Mouse (Mus musculus): ENCODE results near the gene Kctd4. TPM values are rescaled to one million over a fixed set of nuclear protein-coding genes. Genes with fewer than 3 reads are reported as not detected.

Gene Kctd4
- polyA plus RNA-seq, 1 experiment: not detected

DNA sequence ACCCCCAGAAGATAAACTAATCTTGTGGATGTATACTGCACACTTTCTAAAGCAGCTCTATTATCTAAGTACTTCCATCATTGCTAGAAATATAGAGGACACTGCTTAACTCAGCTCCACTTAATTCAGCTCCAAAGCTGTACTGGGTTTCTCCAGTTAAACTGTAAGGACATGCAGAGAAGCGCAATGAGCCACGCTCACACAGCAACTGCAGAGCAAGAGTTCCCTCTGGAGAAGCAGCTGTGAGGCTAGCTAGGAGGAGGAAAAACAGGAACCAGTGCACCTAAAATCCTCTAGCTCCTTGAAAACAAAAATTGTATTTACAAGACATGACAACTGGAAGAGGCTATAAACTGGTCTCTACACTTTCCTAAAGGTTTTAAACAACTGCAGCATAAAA is 29.1 kb downstream of the Kctd4 start:
- no peaks in the 10 kb centered on the region; the same call in 1 of the 2 replicates for H3K4me1 ChIP-seq (ENCODE audit: control insufficient read depth)
- peaks cover 5% of the 10 kb centered on the region for H3K36me3 ChIP-seq (ENCODE audit: control insufficient read depth)
- TF ChIP-seq TAL1 (IDR thresholded peaks at IDR 0.05; ENCODE audit: low read length) (no peak), GATA1 (IDR thresholded peaks at IDR 0.05; ENCODE audit: low read length) (no peak)
- H3K9me3 ChIP-seq (ENCODE audit: control insufficient read depth, low read length): no peaks in the 10 kb centered on the region
- H3K4me3 ChIP-seq (replicated peaks): no peak overlapping the region
- no peaks in the 10 kb centered on the region for H3K27me3 ChIP-seq (ENCODE audit: control insufficient read depth)

DNA sequence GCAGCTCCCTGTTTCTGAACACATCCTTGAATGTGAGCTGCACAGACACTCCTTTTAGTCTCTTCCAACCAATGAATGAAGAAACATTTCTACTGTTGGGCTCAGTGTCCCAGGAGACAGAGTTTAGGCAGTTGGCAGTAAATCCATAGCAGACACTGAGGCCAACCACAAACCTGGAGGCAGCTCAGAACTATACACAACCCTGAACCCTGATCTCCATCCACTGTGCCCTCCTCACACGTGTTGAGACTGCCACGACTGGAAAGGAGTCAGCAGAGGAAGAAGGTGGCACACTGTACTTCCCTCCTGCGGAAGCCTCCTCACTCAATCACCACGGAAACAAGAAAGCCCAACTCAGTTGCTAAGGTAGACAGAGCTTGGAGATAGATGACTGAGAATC is 30.3 kb downstream of the Kctd4 start:
- Histone ChIP-seq H3K4me3 (replicated peaks) (no peak overlapping the region), H3K36me3 (ENCODE audit: control insufficient read depth) (peaks cover 9% of the 10 kb centered on the region), H3K4me1 (ENCODE audit: control insufficient read depth) (no peaks in the 10 kb centered on the region; the same call in 1 of the 2 replicates), H3K9me3 (ENCODE audit: control insufficient read depth, low read length) (no peaks in the 10 kb centered on the region), H3K27me3 (ENCODE audit: control insufficient read depth) (no peaks in the 10 kb centered on the region)
- no peak for TF ChIP-seq TAL1 (IDR thresholded peaks at IDR 0.05; ENCODE audit: low read length)
- no peak for TF ChIP-seq GATA1 (IDR thresholded peaks at IDR 0.05; ENCODE audit: low read length)

DNA sequence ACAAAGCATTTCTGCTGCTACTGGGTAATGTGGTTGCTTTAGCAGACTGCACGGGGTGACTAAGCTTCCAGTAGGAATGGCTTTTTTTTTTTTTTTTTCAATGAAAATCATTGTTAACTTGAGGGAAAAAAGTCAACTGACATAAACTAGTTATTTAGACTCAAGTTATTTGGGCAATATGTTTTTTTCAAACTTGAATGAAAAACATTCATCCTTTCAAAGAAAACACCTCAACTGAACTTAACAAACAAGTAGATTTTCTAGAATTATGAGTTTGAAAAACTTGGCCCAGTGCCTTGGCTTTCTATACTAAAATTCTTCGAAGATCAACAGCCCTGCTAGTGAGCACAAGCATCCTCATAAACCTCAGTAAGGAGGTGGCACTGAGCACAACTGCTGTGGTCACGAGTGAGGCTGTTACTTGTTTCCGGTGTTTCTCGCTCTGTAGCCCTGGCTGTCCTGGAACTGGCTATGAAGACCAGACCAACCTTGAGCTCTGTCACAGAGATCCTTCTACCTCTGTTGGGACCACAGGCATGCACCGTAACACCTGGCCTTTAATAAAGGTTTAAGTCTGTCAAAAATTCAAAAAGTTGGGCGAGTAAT is 32.2 kb downstream of the Kctd4 start:
- TF ChIP-seq GATA1 (IDR thresholded peaks at IDR 0.05; ENCODE audit: low read length) (no peak), TAL1 (IDR thresholded peaks at IDR 0.05; ENCODE audit: low read length) (no peak)
- no peaks in the 10 kb centered on the region for H3K9me3 ChIP-seq (ENCODE audit: control insufficient read depth, low read length)
- H3K36me3 ChIP-seq (ENCODE audit: control insufficient read depth): peaks cover 9% of the 10 kb centered on the region
- no peak overlapping the region for H3K4me3 ChIP-seq (replicated peaks)
- H3K27me3 ChIP-seq (ENCODE audit: control insufficient read depth): no peaks in the 10 kb centered on the region
- H3K4me1 ChIP-seq (ENCODE audit: control insufficient read depth): no peaks in the 10 kb centered on the region; the same call in 1 of the 2 replicates

DNA sequence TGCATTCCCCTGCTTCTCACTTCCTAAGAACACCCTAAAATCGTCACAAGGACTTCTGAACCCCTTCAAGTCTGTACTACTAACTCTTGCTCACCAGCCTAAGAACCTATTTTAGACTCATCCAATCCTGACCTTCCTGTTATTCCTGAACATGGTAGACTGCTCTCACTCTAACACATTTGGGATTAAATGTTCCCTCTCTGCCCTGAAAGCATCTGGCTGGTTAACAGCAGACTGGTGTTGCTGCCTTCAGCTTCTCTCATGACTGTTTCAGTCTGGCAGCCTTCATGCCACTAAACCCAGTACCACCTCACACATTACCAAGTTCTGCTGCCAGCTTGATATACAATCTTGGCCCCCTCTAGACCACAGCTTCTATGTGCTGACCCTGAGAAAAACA is 34.4 kb downstream of the Kctd4 start:
- TF ChIP-seq GATA1 (IDR thresholded peaks at IDR 0.05; ENCODE audit: low read length) (no peak), TAL1 (IDR thresholded peaks at IDR 0.05; ENCODE audit: low read length) (no peak)
- H3K4me3 ChIP-seq (replicated peaks): no peak overlapping the region
- no peaks in the 10 kb centered on the region for H3K9me3 ChIP-seq (ENCODE audit: control insufficient read depth, low read length)
- no peaks in the 10 kb centered on the region for H3K4me1 ChIP-seq (ENCODE audit: control insufficient read depth)
- H3K27me3 ChIP-seq (ENCODE audit: control insufficient read depth): no peaks in the 10 kb centered on the region
- peaks cover 22% of the 10 kb centered on the region for H3K36me3 ChIP-seq (ENCODE audit: control insufficient read depth)

DNA sequence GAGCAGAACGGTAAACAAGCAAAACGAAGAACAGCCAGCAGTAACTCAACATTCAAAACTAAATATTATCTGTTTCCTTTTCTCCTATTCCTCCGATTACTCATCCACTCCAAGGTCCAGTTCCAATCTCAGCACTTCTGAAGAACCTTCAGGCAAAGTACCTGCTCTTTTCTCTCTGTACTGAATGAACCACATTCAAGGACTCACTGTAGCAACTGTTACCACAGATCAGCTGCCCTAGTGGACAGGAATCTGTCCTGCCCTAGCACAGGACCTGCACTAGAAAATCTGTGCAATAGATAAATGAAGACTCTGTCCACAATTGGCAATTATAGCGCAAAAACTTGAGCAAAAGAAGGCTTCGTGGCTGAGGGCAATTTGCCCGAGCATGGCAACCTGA is 36.1 kb downstream of the Kctd4 start:
- TF ChIP-seq GATA1 (IDR thresholded peaks at IDR 0.05; ENCODE audit: low read length): no peak
- no peak for TF ChIP-seq TAL1 (IDR thresholded peaks at IDR 0.05; ENCODE audit: low read length)
- Histone ChIP-seq H3K4me3 (replicated peaks) (no peak overlapping the region), H3K36me3 (ENCODE audit: control insufficient read depth) (peaks cover 28% of the 10 kb centered on the region), H3K4me1 (ENCODE audit: control insufficient read depth) (no peaks in the 10 kb centered on the region), H3K9me3 (ENCODE audit: control insufficient read depth, low read length) (no peaks in the 10 kb centered on the region), H3K27me3 (ENCODE audit: control insufficient read depth) (no peaks in the 10 kb centered on the region)

DNA sequence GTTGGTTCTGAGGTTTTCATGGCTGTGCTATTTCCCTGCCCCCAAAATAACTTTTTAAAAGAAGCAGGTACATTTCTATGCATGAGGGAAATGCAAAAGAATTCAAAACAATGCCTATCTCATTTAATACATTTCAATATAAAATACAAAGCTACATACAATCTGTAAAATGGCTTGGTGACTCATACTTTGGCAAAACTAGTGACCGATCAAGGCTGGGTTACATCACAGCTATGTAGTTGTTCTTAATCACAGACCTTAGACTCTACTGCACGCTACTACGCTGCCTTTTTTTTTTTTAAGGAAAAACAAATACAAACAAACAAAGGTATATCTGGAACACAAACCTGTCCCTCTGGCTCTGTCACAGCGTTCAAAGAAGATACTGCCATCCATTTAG is 37.6 kb downstream of the Kctd4 start:
- no peak for TF ChIP-seq TAL1 (IDR thresholded peaks at IDR 0.05; ENCODE audit: low read length)
- TF ChIP-seq GATA1 (IDR thresholded peaks at IDR 0.05; ENCODE audit: low read length): no peak

DNA sequence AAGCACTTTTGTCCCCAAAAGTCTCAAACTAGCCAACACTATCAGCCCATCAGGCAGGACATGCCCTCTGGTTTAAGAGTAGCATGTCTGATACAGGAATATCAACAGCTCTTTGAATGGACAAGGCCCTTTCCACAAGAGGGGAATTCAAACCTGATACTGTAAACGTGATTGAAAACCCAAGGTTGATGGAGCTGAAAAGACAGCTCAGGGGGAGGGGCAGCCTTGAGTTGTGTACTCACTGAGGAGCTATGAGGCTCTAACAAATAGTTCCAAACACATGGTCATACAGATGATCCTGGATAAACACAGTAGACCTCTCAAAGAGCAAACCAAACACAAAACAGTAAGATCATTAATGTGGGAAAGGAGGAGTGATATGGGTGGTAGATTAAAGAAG is 43.3 kb downstream of the Kctd4 start:
- TF ChIP-seq GATA1 (IDR thresholded peaks at IDR 0.05; ENCODE audit: low read length) (no peak), TAL1 (IDR thresholded peaks at IDR 0.05; ENCODE audit: low read length) (no peak)
- H3K9me3 ChIP-seq (ENCODE audit: control insufficient read depth, low read length): no peaks in the 10 kb centered on the region
- H3K27me3 ChIP-seq (ENCODE audit: control insufficient read depth): no peaks in the 10 kb centered on the region
- peaks cover 2% of the 10 kb centered on the region for H3K4me1 ChIP-seq (ENCODE audit: control insufficient read depth)
- H3K36me3 ChIP-seq (ENCODE audit: control insufficient read depth): peaks cover 30% of the 10 kb centered on the region
- no peak overlapping the region for H3K4me3 ChIP-seq (replicated peaks)

More for the DNA sequence above, 37.6 kb downstream of the Kctd4 start:
- Histone ChIP-seq H3K9me3 (ENCODE audit: control insufficient read depth, low read length) (no peaks in the 10 kb centered on the region), H3K27me3 (ENCODE audit: control insufficient read depth) (no peaks in the 10 kb centered on the region), H3K4me1 (ENCODE audit: control insufficient read depth) (no peaks in the 10 kb centered on the region), H3K4me3 (replicated peaks) (no peak overlapping the region), H3K36me3 (ENCODE audit: control insufficient read depth) (peaks cover 28% of the 10 kb centered on the region)

DNA sequence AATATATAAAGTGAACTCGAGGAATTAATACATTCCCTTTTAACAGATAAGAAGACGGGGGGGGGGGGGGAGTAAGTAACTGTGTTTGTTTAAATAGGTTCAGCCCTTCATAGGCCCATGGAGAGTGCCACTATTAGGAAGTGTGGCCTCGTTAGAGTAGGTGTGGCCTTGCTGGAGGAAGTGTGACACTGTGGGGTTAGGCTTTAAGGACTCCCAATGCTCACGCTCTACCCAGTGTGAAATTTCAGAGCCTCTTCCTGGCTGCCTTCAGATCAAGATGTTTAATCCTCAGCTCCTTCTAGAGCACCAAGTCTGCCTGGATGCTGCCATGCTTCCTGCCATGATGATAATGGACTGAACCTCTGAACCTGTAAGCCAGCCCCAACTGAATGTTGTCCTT is 47.0 kb downstream of the Kctd4 start:
- no peaks in the 10 kb centered on the region for H3K27me3 ChIP-seq (ENCODE audit: control insufficient read depth)
- H3K9me3 ChIP-seq (ENCODE audit: control insufficient read depth, low read length): no peaks in the 10 kb centered on the region
- no peak overlapping the region for H3K4me3 ChIP-seq (replicated peaks)
- H3K4me1 ChIP-seq (ENCODE audit: control insufficient read depth): peaks cover 2% of the 10 kb centered on the region
- TF ChIP-seq TAL1 (IDR thresholded peaks at IDR 0.05; ENCODE audit: low read length) (no peak), GATA1 (IDR thresholded peaks at IDR 0.05; ENCODE audit: low read length) (no peak)
- peaks cover 37% of the 10 kb centered on the region for H3K36me3 ChIP-seq (ENCODE audit: control insufficient read depth)

DNA sequence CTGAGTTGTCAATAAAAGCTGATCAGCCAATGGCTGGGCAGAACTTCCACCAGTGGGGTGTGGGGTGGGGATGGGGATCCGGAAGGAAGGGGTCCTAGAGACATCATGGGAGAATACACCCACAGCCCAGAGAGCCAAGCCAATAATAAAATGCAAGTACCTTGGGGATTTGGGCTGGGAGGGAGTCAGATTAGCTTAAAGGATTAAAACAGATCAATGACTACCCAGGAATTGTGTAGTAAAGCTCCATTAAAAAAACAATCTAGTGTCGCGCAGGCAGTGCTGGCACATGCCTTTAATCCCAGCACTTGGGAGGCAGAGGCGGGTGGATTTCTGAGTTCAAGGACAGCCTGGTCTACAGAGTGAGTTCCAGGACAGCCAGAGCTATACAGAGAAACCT is 50.2 kb downstream of the Kctd4 start:
- Histone ChIP-seq H3K9me3 (ENCODE audit: control insufficient read depth, low read length) (no peaks in the 10 kb centered on the region), H3K4me3 (replicated peaks) (no peak overlapping the region), H3K36me3 (ENCODE audit: control insufficient read depth) (peaks cover 40% of the 10 kb centered on the region), H3K27me3 (ENCODE audit: control insufficient read depth) (no peaks in the 10 kb centered on the region), H3K4me1 (ENCODE audit: control insufficient read depth) (peaks cover 20% of the 10 kb centered on the region)
- TF ChIP-seq TAL1 (IDR thresholded peaks at IDR 0.05; ENCODE audit: low read length) (no peak), GATA1 (IDR thresholded peaks at IDR 0.05; ENCODE audit: low read length) (no peak)

DNA sequence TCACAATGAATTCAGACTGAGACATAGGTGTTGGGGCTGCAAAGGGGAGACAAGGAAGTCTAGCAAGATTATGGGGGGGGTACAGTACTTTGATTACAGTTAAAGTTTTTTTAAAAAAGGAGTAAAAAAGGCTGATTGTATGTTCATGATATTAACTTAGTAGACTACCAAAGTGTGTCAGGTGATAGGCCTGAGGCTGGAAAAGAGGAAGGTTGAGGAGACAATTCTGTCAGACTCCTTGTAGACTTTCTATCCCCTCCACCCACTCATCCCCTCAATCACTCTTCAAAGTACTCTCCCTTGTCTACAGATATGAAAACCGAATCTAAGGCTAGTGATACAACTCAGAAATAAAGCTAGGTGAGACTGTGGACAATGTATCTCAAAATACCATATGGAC is 53.4 kb downstream of the Kctd4 start:
- no peak for TF ChIP-seq GATA1 (IDR thresholded peaks at IDR 0.05; ENCODE audit: low read length)
- no peak for TF ChIP-seq TAL1 (IDR thresholded peaks at IDR 0.05; ENCODE audit: low read length)
- Histone ChIP-seq H3K4me1 (ENCODE audit: control insufficient read depth) (peaks cover 34% of the 10 kb centered on the region), H3K36me3 (ENCODE audit: control insufficient read depth) (peaks cover 30% of the 10 kb centered on the region), H3K4me3 (replicated peaks) (no peak overlapping the region), H3K9me3 (ENCODE audit: control insufficient read depth, low read length) (no peaks in the 10 kb centered on the region), H3K27me3 (ENCODE audit: control insufficient read depth) (no peaks in the 10 kb centered on the region)

All from erythroblast, embryonic 14.5 days (primary cell).